Mouse (Mus musculus) spleen, adult 2 months (tissue): ENCODE results near the gene Atp6v0e.

Experiments
- CTCF ChIP-seq: fragments of 200-500 bp; IDR thresholded peaks from 2 replicates; pipeline ENCODE4 v1.5.1; 2011; ENCODE audit warnings: mild to moderate bottlenecking, inconsistent platforms; ENCODE audit not compliant: insufficient read depth, insufficient read length, insufficient replicate concordance; ENCODE audit errors: extremely low read depth
- POLR2A ChIP-seq: fragments of 200-500 bp; IDR thresholded peaks from 2 replicates; pipeline ENCODE4 v1.6.1; 2011; ENCODE audit warnings: low read depth, low read length, inconsistent platforms

DNA sequence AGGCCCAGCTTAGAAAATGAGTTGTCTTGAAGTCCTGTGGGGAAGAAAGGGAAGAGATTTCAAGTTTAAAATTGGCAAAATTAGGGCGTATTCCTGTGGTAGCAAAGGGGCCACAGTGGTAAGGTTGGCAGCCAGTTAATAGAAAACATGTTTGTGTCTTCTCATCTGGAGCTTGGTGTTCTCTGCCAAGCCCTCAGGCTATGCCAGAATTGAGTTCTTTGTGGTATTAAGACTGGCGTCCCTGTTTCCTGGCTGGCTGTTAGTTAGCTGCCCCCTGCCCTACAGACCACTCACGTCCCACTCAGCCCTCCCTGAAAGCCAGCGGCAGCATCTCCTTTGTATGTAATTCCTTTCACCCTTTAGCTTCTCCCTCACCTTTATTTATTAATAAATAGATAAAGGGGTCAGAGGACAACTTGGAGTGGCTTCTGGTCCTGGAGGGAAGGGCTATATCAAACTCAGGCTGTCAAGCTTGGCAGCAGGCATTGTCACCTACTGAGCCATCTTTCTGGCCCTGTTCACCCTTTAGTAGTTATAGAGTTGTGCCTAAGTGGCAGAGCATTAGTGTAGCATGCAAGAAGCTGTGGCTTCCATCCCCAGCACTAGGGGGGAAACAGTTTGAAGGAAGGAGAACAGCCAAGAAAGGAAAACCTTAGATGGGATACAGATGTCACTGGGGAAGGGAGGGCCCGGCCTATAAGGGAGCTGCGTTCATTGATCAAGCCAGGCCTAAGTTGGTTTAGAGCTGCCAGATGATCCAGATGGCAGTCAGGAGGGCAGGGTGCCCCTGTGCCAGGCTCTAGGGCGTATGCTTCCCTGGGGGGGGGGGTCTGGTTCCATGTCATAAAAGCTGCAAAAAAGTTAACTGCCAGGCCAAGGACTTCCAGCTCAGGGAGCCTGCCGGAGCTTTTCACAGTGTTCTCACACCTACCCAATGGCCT, 26.0 kb downstream of the Atp6v0e start:
- TF ChIP-seq POLR2A (no peak), CTCF (no peak)
